ENCODE assay signal across 18 mouse cellular contexts in the genomic region with DNA sequence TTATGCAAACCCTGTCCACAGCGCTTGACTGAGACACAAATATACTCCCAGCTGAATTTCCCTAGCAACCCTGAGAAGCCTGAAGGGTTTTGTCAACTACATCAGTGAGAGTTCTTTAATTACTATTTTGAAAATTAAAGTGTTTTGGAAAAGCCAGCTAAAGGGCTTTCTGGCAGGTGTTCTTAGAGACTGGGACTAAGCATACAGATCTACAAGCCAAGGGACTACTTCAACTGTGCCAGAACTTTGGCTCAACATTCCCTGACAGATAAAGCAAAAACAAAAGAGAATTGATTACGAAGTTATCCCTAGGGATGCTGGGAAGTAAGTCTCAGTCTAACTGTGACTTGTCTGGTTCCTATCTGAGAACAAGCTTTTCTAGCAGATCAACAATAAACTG.
DNase-seq lines count a peak whose midpoint lies in the region; ATAC-seq and TF ChIP-seq lines count a peak whose summit lies in the region.
"Had no signal": no experiment of that assay in that cellular context is flagged by ENCODE, and none has a peak within 500 bp of the region (broad histone marks: within the 10 kb centered on the region; RNA-seq: fewer than 3 reads in every experiment).

No protein-coding gene starts in this region.

- no peak for TF ChIP-seq CTCF in forebrain, postnatal 0 days (IDR thresholded peaks at IDR 0.05; ENCODE audit: low read depth)
- TF ChIP-seq CTCF in liver, adult 2 months (IDR thresholded peaks at IDR 0.05; ENCODE audit: low read depth, low read length), result no peak

- H3K9ac ChIP-seq in forebrain, postnatal 0 days, result no peak overlapping the region
- H3K9ac ChIP-seq in forebrain, embryonic 11.5 days (ENCODE audit: low read length), result no peak overlapping the region
- no peak overlapping the region for H3K9ac ChIP-seq in liver, adult 2 months (ENCODE audit: low read depth, low read length)
- no peak overlapping the region for H3K9ac ChIP-seq in liver, embryonic 12.5 days
- H3K9ac ChIP-seq: embryonic facial prominence, embryonic 13.5 days; forebrain, embryonic 15.5 days; hindbrain, embryonic 14.5 days; intestine, embryonic 15.5 days had no signal

- no peak for DNase-seq in forebrain, postnatal 0 days
- DNase-seq in forebrain, embryonic 11.5 days (ENCODE audit: low spot score), result no peak
- DNase-seq in heart, adult 8-10 months (ENCODE audit: low spot score), result peak; percentile 40
- no peak for DNase-seq in heart, postnatal 10 days
- DNase-seq in liver, adult 2 months (ENCODE audit: extremely low read depth, low read depth, low spot score), result peak; percentile 70
- no peak for DNase-seq in embryo, embryonic 9.5 days (ENCODE audit: extremely low spot score)
- DNase-seq: adrenal gland, postnatal 10 days; cerebellum, adult 11-12 months; cerebellum, adult 9-10 months; cerebellum, postnatal 25 days; gastrocnemius, postnatal 14 days; heart, postnatal 14 days had no signal

- H3K9me3 ChIP-seq in forebrain, postnatal 0 days (ENCODE audit: low read length), result no peaks in the 10 kb centered on the region
- no peaks in the 10 kb centered on the region for H3K9me3 ChIP-seq in forebrain, embryonic 11.5 days (ENCODE audit: control insufficient read depth, low read length)
- H3K9me3 ChIP-seq in liver, embryonic 12.5 days (replicated peaks), result no peaks in the 10 kb centered on the region
- H3K9me3 ChIP-seq: embryonic facial prominence, embryonic 13.5 days; forebrain, embryonic 15.5 days; hindbrain, embryonic 10.5 days; intestine, embryonic 15.5 days had no signal

- intact Hi-C loops in heart, postnatal 10 days (cut with DNase I), result no loop called here

- peaks cover 42% of the 10 kb centered on the region; the same call in 1 of the 2 replicates for H3K79me2 ChIP-seq in liver, adult 2 months (ENCODE audit: control insufficient read depth, insufficient read depth, low read length)

- no peaks in the 10 kb centered on the region for H3K36me3 ChIP-seq in forebrain, postnatal 0 days (ENCODE audit: insufficient read depth)
- H3K36me3 ChIP-seq in forebrain, embryonic 11.5 days (ENCODE audit: control insufficient read depth, insufficient read depth, low read length), result no peaks in the 10 kb centered on the region
- peaks cover 7% of the 10 kb centered on the region; the same call in 1 of the 2 replicates for H3K36me3 ChIP-seq in liver, adult 2 months (ENCODE audit: control insufficient read depth, insufficient read depth, low read length)
- H3K36me3 ChIP-seq in liver, embryonic 12.5 days, result no peaks in the 10 kb centered on the region
- H3K36me3 ChIP-seq: embryonic facial prominence, embryonic 13.5 days; forebrain, embryonic 15.5 days; hindbrain, embryonic 10.5 days; intestine, embryonic 15.5 days had no signal

- no peak overlapping the region for H3K27ac ChIP-seq in forebrain, postnatal 0 days (ENCODE audit: low read depth, low read length)
- H3K27ac ChIP-seq in forebrain, embryonic 11.5 days (ENCODE audit: low read depth, low read length), result no peak overlapping the region
- H3K27ac ChIP-seq in liver, adult 2 months (replicated peaks; ENCODE audit: insufficient read depth, low read depth, low read length), result peak overlapping the region; percentile 69
- H3K27ac ChIP-seq in liver, embryonic 12.5 days, result no peak overlapping the region
- H3K27ac ChIP-seq: embryonic facial prominence, embryonic 13.5 days; forebrain, embryonic 15.5 days; hindbrain, embryonic 10.5 days; hindbrain, embryonic 14.5 days; intestine, embryonic 15.5 days had no signal

- no peak for TF ChIP-seq POLR2A in liver, adult 2 months (IDR thresholded peaks at IDR 0.05; ENCODE audit: extremely low read depth, insufficient read depth, low read length)

- peak; percentile 51; the same call in 1 of the 2 replicates for ATAC-seq in forebrain, postnatal 0 days
- ATAC-seq in forebrain, embryonic 11.5 days (replicated peaks; ENCODE audit: low FRiP score), result no peak
- ATAC-seq in liver, embryonic 12.5 days, result no peak
- ATAC-seq: forebrain, embryonic 15.5 days; intestine, embryonic 15.5 days had no signal

- 19% methylated on average over 2 of the region's 2 CpGs for WGBS in forebrain, postnatal 0 days
- 88% methylated on average over 2 of the region's 2 CpGs for WGBS in forebrain, embryonic 11.5 days
- WGBS in liver, adult 2 months, result 43% methylated on average over 2 of the region's 2 CpGs
- WGBS in liver, embryonic 12.5 days (ENCODE audit: insufficient replicate concordance), result 82% methylated on average over 2 of the region's 2 CpGs

- no peak overlapping the region for H3K4me3 ChIP-seq in forebrain, postnatal 0 days (ENCODE audit: low read depth, low read length)
- no peak overlapping the region for H3K4me3 ChIP-seq in forebrain, embryonic 11.5 days (ENCODE audit: low read depth, low read length)
- no peak overlapping the region for H3K4me3 ChIP-seq in liver, adult 2 months (ENCODE audit: insufficient read depth, low read depth, low read length)
- no peak overlapping the region for H3K4me3 ChIP-seq in liver, embryonic 12.5 days
- H3K4me3 ChIP-seq: embryonic facial prominence, embryonic 13.5 days; forebrain, embryonic 15.5 days; hindbrain, embryonic 10.5 days; intestine, embryonic 15.5 days had no signal

- H3K4me2 ChIP-seq in forebrain, postnatal 0 days (ENCODE audit: low read depth), result no peak overlapping the region
- H3K4me2 ChIP-seq in forebrain, embryonic 11.5 days (ENCODE audit: low read depth, low read length, severe bottlenecking), result no peak overlapping the region
- H3K4me2 ChIP-seq in liver, embryonic 12.5 days, result no peak overlapping the region
- H3K4me2 ChIP-seq: embryonic facial prominence, embryonic 13.5 days; forebrain, embryonic 15.5 days; hindbrain, embryonic 14.5 days; intestine, embryonic 15.5 days had no signal

- no peaks in the 10 kb centered on the region for H3K4me1 ChIP-seq in forebrain, postnatal 0 days (ENCODE audit: insufficient read depth)
- no peaks in the 10 kb centered on the region for H3K4me1 ChIP-seq in forebrain, embryonic 11.5 days (replicated peaks; ENCODE audit: control insufficient read depth, insufficient read depth, low read length)
- peaks cover 36% of the 10 kb centered on the region for H3K4me1 ChIP-seq in liver, adult 2 months (ENCODE audit: control insufficient read depth, insufficient read depth, low read length)
- peaks cover 20% of the 10 kb centered on the region for H3K4me1 ChIP-seq in liver, embryonic 12.5 days
- H3K4me1 ChIP-seq: embryonic facial prominence, embryonic 13.5 days; hindbrain, embryonic 10.5 days; intestine, embryonic 15.5 days had no signal

- 0 out of 2 replicates have a peak, but pooled peaks cover under 1% of the 10 kb centered on the region for H3K27me3 ChIP-seq in forebrain, postnatal 0 days (ENCODE audit: insufficient read depth, low read length)
- H3K27me3 ChIP-seq in forebrain, embryonic 11.5 days (ENCODE audit: control insufficient read depth, insufficient read depth, low read length), result no peaks in the 10 kb centered on the region
- H3K27me3 ChIP-seq in liver, adult 2 months (ENCODE audit: control insufficient read depth, insufficient read depth, low read length), result no peaks in the 10 kb centered on the region
- H3K27me3 ChIP-seq in liver, embryonic 12.5 days (replicated peaks), result no peaks in the 10 kb centered on the region
- H3K27me3 ChIP-seq: embryonic facial prominence, embryonic 13.5 days; forebrain, embryonic 15.5 days; intestine, embryonic 15.5 days had no signal

Comparison
In these comparisons a context has a peak if more than half of its experiments do, and no peak if none do; other contexts are left out.
1. DNase-seq: peak in heart, adult 8-10 months (single experiment) and liver, adult 2 months (single experiment); none in forebrain, postnatal 0 days (single experiment), forebrain, embryonic 11.5 days (single experiment), heart, postnatal 10 days (0 of 2) and embryo, embryonic 9.5 days (single experiment).